Mouse (Mus musculus) thymus, adult 2 months (tissue): Measurements from ENCODE around the gene Luzp1.

Source experiments
- CTCF ChIP-seq: fragments of 200-500 bp; IDR thresholded peaks from 2 replicates; pipeline ENCODE4 v1.5.1; 2012; ENCODE audit warnings: mild to moderate bottlenecking, control low read depth, low read length, moderate library complexity, borderline replicate concordance; ENCODE audit not compliant: control insufficient read depth, poor library complexity, insufficient read depth; ENCODE audit errors: extremely low read depth
- POLR2A ChIP-seq: fragments of 200-500 bp; IDR thresholded peaks from 2 replicates; pipeline ENCODE4 v1.6.1; 2012; ENCODE audit warnings: mild to moderate bottlenecking, low read length, control low read depth, moderate library complexity; ENCODE audit not compliant: control insufficient read depth, poor library complexity, insufficient read depth; ENCODE audit errors: extremely low read depth

DNA sequence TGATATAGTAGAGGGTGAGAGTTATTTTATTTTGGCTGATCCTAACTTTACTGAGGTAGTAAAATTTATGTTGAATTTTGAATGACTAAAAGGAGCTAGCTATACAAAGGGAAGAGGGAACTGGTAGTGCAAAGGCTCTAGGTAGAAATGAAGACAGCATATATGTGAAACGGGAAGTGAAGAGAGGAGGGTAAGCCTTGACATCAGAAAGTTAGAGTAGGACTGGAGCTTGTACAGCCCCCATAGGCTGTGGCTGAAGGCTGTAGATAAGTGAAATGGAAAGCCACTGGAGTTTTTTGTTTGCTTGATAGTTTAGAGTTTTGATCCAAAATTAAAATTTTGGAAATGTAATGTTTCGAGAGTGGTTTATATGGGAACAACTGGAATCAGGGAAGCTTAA, 49.0 kb downstream of the Luzp1 start:
- TF ChIP-seq CTCF (no peak), POLR2A (no peak)
